Mouse (Mus musculus): ENCODE results near the gene Dock10. TPM values are rescaled to one million over a fixed set of nuclear protein-coding genes. Genes with fewer than 3 reads are reported as not detected.

The Dock10 gene
- polyA plus RNA-seq, 1 experiment, result 4.1 TPM

- no peaks in the 10 kb centered on the region for H3K4me1 ChIP-seq (ENCODE audit: control insufficient read depth, insufficient read depth, low read length)
- no peak for DNase-seq
- no peaks in the 10 kb centered on the region for H3K27me3 ChIP-seq (replicated peaks; ENCODE audit: control insufficient read depth, insufficient read depth, low read length)
- no peaks in the 10 kb centered on the region for H3K36me3 ChIP-seq (ENCODE audit: control insufficient read depth, insufficient read depth, low read length)
- no peak overlapping the region for H3K4me3 ChIP-seq (ENCODE audit: insufficient read depth, low read depth, low read length)
- TF ChIP-seq CTCF (conservative IDR thresholded peaks at IDR 0.05; ENCODE audit: insufficient read depth, insufficient read length, low read depth, low read length) (no peak), POLR2A (IDR thresholded peaks at IDR 0.05; ENCODE audit: low read depth, low read length) (no peak)
- WGBS, result 59% methylated on average over 1 of the region's 1 CpGs
- H3K27ac ChIP-seq (ENCODE audit: insufficient read depth, low read depth, low read length), result no peak overlapping the region
Measured at GRCm38 (mm10) chr1:80474942-80475341, 283.4 kb downstream of the Dock10 start.

GRCm38 (mm10) chr1:80472395-80472794, 285.9 kb downstream of the Dock10 start:
- Histone ChIP-seq H3K4me3 (ENCODE audit: insufficient read depth, low read depth, low read length) (no peak overlapping the region), H3K4me1 (ENCODE audit: control insufficient read depth, insufficient read depth, low read length) (no peaks in the 10 kb centered on the region), H3K36me3 (ENCODE audit: control insufficient read depth, insufficient read depth, low read length) (no peaks in the 10 kb centered on the region), H3K27me3 (replicated peaks; ENCODE audit: control insufficient read depth, insufficient read depth, low read length) (no peaks in the 10 kb centered on the region), H3K27ac (ENCODE audit: insufficient read depth, low read depth, low read length) (no peak overlapping the region)
- WGBS, result 98% methylated on average over 1 of the region's 1 CpGs
- TF ChIP-seq CTCF (conservative IDR thresholded peaks at IDR 0.05; ENCODE audit: insufficient read depth, insufficient read length, low read depth, low read length) (no peak), POLR2A (IDR thresholded peaks at IDR 0.05; ENCODE audit: low read depth, low read length) (no peak)
- no peak for DNase-seq

DNA sequence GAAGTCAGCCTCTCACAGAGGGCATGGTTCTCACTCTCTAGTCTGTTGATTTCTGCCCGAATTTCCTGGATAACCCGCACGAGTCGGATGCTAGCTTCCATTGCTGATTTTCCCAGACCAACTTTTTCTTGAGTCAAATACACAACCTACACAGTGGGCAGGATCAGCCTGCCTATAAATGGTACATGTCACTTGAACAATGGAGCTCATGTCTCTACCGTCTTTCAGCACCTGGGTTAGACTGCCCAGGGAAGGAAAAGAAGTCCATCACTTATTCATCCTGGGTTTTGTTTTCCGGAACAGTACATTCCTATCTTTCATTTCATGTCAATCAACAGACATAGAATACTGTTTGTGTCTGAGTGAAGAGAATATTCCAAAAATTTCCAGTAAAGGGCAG, 297.0 kb downstream of the Dock10 start, which contains the start of gene Gm45261:
Gene Gm45261, minus strand, starts transcription at position 101 of the 400 bp plus-strand sequence.
- Histone ChIP-seq H3K27me3 (replicated peaks; ENCODE audit: control insufficient read depth, insufficient read depth, low read length) (no peaks in the 10 kb centered on the region), H3K36me3 (ENCODE audit: control insufficient read depth, insufficient read depth, low read length) (no peaks in the 10 kb centered on the region), H3K4me1 (ENCODE audit: control insufficient read depth, insufficient read depth, low read length) (no peaks in the 10 kb centered on the region), H3K27ac (ENCODE audit: insufficient read depth, low read depth, low read length) (no peak within 1 kb of the TSS), H3K4me3 (ENCODE audit: insufficient read depth, low read depth, low read length) (no peak within 1 kb of the TSS)
- TF ChIP-seq CTCF (conservative IDR thresholded peaks at IDR 0.05; ENCODE audit: insufficient read depth, insufficient read length, low read depth, low read length) (no peak), POLR2A (IDR thresholded peaks at IDR 0.05; ENCODE audit: low read depth, low read length) (no peak)
- 87% methylated on average over 6 of the region's 6 CpGs for WGBS
- DNase-seq, result no peak

GRCm38 (mm10) chr1:80459923-80460322, 298.4 kb downstream of the Dock10 start:
- no peak for DNase-seq
- H3K27me3 ChIP-seq (replicated peaks; ENCODE audit: control insufficient read depth, insufficient read depth, low read length), result no peaks in the 10 kb centered on the region
- H3K4me1 ChIP-seq (ENCODE audit: control insufficient read depth, insufficient read depth, low read length), result no peaks in the 10 kb centered on the region
- H3K27ac ChIP-seq (ENCODE audit: insufficient read depth, low read depth, low read length), result no peak overlapping the region
- H3K36me3 ChIP-seq (ENCODE audit: control insufficient read depth, insufficient read depth, low read length), result no peaks in the 10 kb centered on the region
- TF ChIP-seq CTCF (conservative IDR thresholded peaks at IDR 0.05; ENCODE audit: insufficient read depth, insufficient read length, low read depth, low read length) (no peak), POLR2A (IDR thresholded peaks at IDR 0.05; ENCODE audit: low read depth, low read length) (no peak)
- no peak overlapping the region for H3K4me3 ChIP-seq (ENCODE audit: insufficient read depth, low read depth, low read length)
- WGBS, result 76% methylated on average over 1 of the region's 1 CpGs

DNA sequence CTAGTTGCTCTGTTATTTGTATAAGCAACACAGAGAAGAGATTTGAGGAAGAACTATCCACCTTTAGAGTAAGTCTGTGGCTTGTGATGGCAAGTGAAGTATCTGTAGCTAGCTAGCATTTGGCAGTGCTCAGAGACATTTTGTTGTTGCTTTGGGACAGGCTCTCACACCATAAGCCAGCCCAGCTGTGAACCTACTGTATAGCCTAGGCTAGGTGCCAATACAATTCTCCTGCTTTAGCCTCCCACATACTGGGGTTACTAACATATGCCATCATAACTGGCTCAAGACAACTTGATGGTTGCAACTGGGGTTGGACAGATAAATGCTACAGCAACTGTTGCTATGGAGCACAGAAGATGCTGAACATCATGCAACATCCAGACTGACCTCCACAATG, 298.9 kb downstream of the Dock10 start:
- Histone ChIP-seq H3K27me3 (replicated peaks; ENCODE audit: control insufficient read depth, insufficient read depth, low read length) (no peaks in the 10 kb centered on the region), H3K4me1 (ENCODE audit: control insufficient read depth, insufficient read depth, low read length) (no peaks in the 10 kb centered on the region), H3K4me3 (ENCODE audit: insufficient read depth, low read depth, low read length) (no peak overlapping the region), H3K27ac (ENCODE audit: insufficient read depth, low read depth, low read length) (no peak overlapping the region), H3K36me3 (ENCODE audit: control insufficient read depth, insufficient read depth, low read length) (no peaks in the 10 kb centered on the region)
- DNase-seq, result no peak
- TF ChIP-seq CTCF (conservative IDR thresholded peaks at IDR 0.05; ENCODE audit: insufficient read depth, insufficient read length, low read depth, low read length) (no peak), POLR2A (IDR thresholded peaks at IDR 0.05; ENCODE audit: low read depth, low read length) (no peak)

GRCm38 (mm10) chr1:80453971-80454370, 304.4 kb downstream of the Dock10 start:
- TF ChIP-seq POLR2A (IDR thresholded peaks at IDR 0.05; ENCODE audit: low read depth, low read length) (no peak), CTCF (conservative IDR thresholded peaks at IDR 0.05; ENCODE audit: insufficient read depth, insufficient read length, low read depth, low read length) (no peak)
- 78% methylated on average over 2 of the region's 2 CpGs for WGBS
- H3K4me3 ChIP-seq (ENCODE audit: insufficient read depth, low read depth, low read length), result no peak overlapping the region

DNA sequence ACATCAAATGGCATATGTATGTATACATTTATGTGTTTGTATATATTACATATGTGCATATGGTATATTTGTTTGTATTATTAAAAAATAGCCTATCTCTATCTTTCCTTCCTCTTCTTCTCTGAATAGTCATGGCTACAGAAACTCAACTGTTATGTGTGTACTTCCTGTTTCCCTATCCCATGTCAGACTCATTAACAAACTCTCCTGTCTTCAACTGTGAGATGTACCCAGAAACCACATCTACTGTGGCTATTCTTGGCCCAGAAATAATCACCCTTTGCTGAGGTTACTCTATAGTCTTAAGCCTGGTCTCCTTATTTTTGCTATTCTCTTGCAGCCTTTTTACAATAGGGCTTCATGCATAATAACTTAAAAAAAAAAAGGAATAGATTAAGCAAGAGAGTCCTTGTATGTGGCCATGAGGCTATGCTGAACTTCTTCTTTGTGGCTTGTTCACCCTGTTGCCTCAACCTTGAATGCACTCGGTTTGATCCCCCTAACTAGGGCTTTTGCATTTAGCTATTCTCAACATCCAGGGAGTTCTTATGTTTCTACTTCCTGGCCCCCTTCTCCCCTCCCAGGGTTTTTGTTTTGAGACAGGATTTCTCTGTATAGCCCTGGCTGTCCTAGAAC, 306.3 kb downstream of the Dock10 start:
- Histone ChIP-seq H3K36me3 (ENCODE audit: control insufficient read depth, insufficient read depth, low read length) (no peaks in the 10 kb centered on the region), H3K4me3 (ENCODE audit: insufficient read depth, low read depth, low read length) (no peak overlapping the region), H3K27me3 (replicated peaks; ENCODE audit: control insufficient read depth, insufficient read depth, low read length) (no peaks in the 10 kb centered on the region), H3K27ac (ENCODE audit: insufficient read depth, low read depth, low read length) (no peak overlapping the region), H3K4me1 (ENCODE audit: control insufficient read depth, insufficient read depth, low read length) (no peaks in the 10 kb centered on the region)
- 75% methylated on average over 1 of the region's 1 CpGs for WGBS
- DNase-seq, result no peak
- TF ChIP-seq CTCF (conservative IDR thresholded peaks at IDR 0.05; ENCODE audit: insufficient read depth, insufficient read length, low read depth, low read length) (no peak), POLR2A (IDR thresholded peaks at IDR 0.05; ENCODE audit: low read depth, low read length) (no peak)

More at GRCm38 (mm10) chr1:80453971-80454370, 304.4 kb downstream of the Dock10 start:
- Histone ChIP-seq H3K36me3 (ENCODE audit: control insufficient read depth, insufficient read depth, low read length) (no peaks in the 10 kb centered on the region), H3K27ac (ENCODE audit: insufficient read depth, low read depth, low read length) (no peak overlapping the region), H3K4me1 (ENCODE audit: control insufficient read depth, insufficient read depth, low read length) (no peaks in the 10 kb centered on the region), H3K27me3 (replicated peaks; ENCODE audit: control insufficient read depth, insufficient read depth, low read length) (no peaks in the 10 kb centered on the region)
- no peak for DNase-seq

Data from kidney, adult 2 months (tissue).